Mouse (Mus musculus): ENCODE measurements around the gene Map7d1.
A peak's percentile ranks its signal among the peaks of the same experiment; 100 is the strongest.
"Not testable (repeated sequence)": the region's sequence is repeated elsewhere in the genome, so short reads cannot be mapped to it uniquely, and the experiment has no call there.

Gene Map7d1

DNA sequence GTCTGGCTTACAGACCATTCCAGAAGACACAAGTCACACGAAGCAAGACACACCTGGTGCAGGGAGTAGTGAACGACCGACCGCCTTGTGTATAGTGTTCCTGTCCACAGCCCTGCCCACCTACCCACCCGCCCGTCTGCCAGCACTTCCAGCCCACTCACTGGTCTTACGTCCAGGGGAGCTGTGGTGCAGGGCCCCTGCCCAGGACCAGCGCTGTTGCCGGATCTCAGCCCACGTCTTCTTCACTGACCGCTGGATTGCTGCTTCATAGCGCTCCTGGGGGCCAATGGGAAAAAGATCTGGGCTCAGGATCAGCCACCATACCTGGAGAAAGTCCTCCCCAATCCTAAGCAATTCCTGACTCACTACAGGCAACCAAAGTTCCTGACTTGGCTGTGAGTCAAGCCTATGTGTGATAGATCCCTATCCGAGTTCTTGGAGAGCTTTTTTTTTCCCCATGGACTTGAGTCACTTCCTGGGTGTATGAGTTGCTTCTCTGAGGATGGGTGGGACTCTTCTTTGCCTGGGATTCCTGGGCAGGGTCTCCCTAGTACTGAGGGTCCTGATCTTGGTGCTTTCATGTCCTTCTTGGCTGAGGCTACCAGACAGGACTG lies 16.2 kb downstream of the Map7d1 start:
- no peak for DNase-seq (ENCODE audit: low spot score)

DNA sequence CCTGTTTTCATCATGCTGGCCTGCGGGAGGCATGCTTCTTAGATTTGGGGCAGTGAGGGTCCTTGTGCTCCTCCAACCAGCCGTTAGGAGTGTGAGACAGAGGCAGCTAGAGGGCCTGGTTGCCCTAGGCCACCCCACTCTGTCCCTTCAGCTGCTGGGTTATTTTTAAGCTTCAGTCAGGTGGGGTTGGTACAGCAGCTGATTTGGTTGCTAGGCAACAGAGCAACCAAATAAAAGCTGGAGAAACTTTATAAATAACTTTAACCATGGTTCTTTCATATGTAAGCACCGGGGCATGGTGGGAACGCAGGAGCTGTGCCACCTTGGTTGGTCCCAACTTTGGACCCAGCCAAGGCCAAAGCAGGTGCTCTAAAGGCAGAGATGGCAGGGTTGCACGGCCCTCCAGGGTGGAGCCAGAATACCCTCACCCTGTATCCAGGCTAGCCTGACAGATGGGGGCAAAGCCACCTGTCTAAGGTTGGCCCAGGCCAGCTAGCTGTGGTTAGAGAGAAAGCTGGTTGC lies 18.4 kb downstream of the Map7d1 start:
- no peak for DNase-seq (ENCODE audit: low spot score)

GRCm38 (mm10) chr4:126236467-126237280 lies 19.5 kb downstream of the Map7d1 start:
- no peak for DNase-seq (ENCODE audit: low spot score)

GRCm38 (mm10) chr4:126235191-126235590 lies 21.0 kb downstream of the Map7d1 start:
- DNase-seq (ENCODE audit: low spot score): no peak

- DNase-seq (ENCODE audit: low spot score): no peak
Measured at GRCm38 (mm10) chr4:126234496-126235175, 21.5 kb downstream of the Map7d1 start.

- no peak for DNase-seq (ENCODE audit: low spot score)
Measured at GRCm38 (mm10) chr4:126233676-126234308, 22.4 kb downstream of the Map7d1 start.

DNA sequence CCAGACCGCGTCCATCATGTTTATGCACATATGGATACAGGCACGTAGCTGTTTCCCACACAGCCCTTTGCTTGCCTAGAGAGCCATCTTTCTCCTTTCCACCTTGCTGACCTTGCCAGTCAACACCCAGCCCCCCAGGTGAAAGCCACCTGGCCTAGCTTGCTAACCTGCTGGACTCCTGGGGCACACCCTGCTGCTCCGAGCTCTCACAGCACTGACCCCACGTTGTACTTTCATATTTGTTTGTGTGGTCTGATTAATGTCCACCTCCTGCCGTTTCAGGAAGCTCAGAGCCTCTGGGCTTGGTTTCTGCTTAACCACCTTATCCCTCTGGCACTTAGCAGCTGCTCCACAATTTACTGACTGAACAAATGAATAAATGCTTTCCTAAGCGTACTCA lies 26.2 kb downstream of the Map7d1 start:
- no peak for DNase-seq (ENCODE audit: low spot score)

DNA sequence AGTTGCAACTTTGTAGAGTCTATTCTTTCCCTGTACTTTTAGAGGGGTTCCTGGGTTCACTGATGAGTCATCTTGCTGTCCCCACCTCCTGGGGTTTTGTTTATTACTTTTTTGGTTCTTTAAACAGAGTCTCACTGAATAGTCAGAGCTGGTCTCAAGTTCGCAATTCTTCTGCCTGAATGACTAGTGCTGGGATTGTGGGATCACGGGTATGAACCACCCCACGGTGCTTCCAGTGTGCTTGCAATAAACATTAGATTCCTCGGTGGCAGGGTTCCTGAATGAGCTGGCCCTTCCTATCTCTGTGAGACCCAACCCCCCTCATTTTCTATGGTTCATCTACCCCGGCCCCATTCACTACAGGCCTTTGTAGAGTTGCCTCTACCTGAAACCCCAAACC lies 28.0 kb downstream of the Map7d1 start:
- DNase-seq (ENCODE audit: low spot score): no peak

DNA sequence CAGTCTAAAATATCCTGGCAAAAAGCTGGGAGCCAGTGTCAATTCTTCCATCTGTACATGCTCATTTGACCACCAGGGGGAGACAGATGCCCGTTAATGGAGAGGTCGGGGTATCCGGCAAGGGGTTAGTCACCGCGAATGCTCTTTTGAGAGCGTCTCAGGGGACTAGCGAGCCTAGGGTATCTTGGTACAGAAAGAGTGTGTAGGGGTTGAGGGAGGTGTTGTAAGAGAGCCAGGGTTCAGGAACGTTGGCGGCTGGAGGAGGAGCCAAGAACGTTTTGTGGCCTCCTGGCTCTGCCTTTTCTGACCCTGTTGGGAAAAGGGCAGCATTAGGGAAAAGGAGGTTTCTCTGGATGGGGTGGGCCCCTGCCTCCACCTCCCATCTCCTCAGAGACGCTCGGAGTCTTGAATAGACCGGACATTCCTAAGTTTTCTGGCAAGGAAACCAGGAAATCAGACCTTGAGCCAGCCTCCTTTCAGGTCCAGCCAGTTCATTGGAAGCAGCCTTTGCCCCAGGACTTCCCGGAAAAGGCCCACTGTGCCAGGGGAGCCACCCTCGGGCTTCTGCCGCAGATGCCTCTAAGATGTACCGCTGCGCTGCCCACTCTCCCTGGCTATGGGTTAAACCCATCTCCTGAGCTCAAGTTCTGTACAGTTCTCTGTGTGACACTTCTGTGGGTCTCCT lies 28.9 kb downstream of the Map7d1 start:
- peak; percentile 87 for DNase-seq (ENCODE audit: low spot score)

DNA sequence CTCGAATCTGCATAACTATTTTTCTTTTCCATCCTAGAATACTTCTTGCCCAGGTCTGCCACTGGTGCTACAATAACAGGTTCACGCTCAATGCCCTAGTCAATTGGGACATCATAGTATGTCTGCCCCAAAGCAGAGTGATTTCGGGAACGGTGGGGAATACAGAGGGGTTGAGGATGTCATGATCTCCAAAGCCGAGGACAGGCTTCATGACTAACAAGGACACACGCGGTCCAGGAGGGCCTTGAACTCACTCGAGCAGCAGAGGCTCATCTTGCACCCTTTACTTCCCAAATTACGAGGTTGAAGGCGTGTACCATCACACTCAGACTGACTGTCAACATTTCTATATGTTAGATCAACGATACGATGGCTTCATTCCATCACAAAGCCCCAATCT lies 29.5 kb downstream of the Map7d1 start:
- DNase-seq (ENCODE audit: low spot score): no peak

- no peak for DNase-seq (ENCODE audit: low spot score)
Measured at GRCm38 (mm10) chr4:126222631-126223030, 33.5 kb downstream of the Map7d1 start.

DNA sequence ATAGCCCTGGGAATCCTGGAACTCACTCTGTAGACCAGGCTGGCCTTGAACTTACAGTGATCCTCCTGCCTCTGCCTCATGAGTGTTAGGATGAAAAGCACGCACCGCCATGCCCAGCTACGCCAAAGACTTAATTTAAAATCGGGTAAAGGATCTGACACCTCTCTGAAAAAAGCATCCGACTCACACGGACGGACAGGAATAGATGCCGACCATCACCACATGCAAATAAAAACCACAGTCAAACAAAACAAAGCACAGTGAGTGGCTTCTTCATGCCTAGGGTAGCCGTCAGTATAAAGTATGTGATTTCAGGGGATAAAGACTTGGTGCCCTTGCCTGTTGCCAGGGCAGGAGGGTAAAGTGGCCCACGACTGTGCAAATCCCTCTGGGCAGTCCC lies 36.1 kb downstream of the Map7d1 start:
- no peak for DNase-seq (ENCODE audit: low spot score)

GRCm38 (mm10) chr4:126219540-126219939 lies 36.6 kb downstream of the Map7d1 start:
- not testable (repeated sequence) for DNase-seq (ENCODE audit: low spot score)

DNA sequence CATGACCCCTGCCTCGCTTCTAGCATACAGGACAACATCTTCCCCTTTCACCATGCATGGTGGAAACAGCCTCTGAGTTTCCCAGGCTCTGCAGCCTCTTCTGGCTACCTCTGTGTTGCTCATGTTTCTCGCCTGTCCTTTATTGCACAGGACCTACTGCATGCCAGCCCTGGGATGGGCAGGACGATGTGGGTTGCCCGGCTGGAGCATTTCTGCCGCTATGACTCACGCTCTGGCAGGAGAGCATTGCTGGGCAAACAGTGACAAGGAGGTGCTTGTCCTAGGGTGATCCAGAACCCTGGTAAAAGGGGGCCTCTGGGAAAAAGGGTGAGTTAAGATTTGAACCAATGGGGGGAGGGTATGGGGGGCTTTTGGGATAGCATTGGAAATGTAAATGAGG lies 38.4 kb downstream of the Map7d1 start:
- no peak for DNase-seq (ENCODE audit: low spot score)

- DNase-seq (ENCODE audit: low spot score): no peak
Measured at GRCm38 (mm10) chr4:126207081-126207480, 49.1 kb downstream of the Map7d1 start.

DNA sequence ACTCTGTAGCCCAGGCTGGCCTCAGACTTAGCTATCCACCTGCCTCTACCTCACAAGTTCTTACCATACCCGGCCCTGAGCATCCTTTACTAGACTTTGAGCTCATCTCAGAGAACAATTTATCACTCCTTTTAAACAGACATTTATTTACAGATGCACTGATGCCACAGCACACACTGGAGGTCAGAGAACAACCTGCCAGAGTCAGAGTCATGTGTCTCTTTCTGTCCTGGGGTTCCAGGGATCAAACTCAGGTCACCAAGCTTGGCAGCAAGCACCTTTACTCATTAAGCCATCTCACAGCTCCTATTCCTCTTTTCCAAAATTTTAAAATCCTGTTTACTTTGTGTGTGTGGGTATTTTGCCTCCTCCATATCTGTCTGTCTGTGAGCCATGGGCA lies 50.8 kb downstream of the Map7d1 start:
- DNase-seq (ENCODE audit: low spot score): no peak

DNA sequence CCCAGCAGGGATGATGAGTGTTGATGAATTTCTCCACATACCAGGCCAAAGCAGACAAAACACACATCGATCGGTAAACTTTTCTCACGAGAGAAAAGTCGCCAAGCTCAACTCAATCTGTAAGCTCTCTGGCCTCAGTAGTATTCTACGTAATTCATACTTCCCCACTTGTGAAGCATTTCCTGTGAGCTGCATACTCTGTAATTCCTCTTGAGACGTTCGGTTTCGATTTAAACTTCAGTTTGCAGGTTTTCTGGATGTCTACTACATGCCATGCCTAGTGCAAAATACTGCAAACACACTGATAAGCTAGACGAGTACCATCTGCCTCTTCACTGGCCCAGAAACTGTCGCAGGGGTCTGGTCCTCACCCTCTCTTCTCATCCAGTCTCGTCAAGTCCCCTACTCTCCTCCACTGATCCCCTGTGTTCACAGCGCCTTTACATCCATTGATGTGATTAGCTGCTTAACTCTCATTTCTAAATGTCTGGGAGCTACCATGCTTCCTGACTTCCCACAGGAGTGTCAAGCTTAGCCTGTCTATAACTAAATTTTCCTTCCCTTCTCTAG lies 51.4 kb downstream of the Map7d1 start:
- DNase-seq (ENCODE audit: low spot score): no peak

- no peak for DNase-seq (ENCODE audit: low spot score)
Measured at GRCm38 (mm10) chr4:126204016-126204415, 52.1 kb downstream of the Map7d1 start.

- no peak for DNase-seq (ENCODE audit: low spot score)
Measured at GRCm38 (mm10) chr4:126203336-126203895, 52.7 kb downstream of the Map7d1 start.

GRCm38 (mm10) chr4:126202303-126203181 lies 53.6 kb downstream of the Map7d1 start, which contains the start of gene Thrap3:
Gene Thrap3 (minus strand): TSS chr4:126202760.
- peak; percentile 94 for DNase-seq (ENCODE audit: low spot score)

Data from layer of hippocampus, adult 9-10 months (tissue).